Mouse (Mus musculus) C2C12 (cell line): Measurements from ENCODE around the gene Lrrc61. TPM values are rescaled to one million over a fixed set of nuclear protein-coding genes. Genes with fewer than 3 reads are reported as not detected.
A peak's percentile ranks its signal among the peaks of the same experiment; 100 is the strongest.

Experiments used
- H3K27me3 ChIP-seq: one replicate; pipeline ENCODE4 v1.6.1; 2011; ENCODE audit not compliant: control insufficient read depth, insufficient read depth, insufficient read length
- H3K36me3 ChIP-seq: one replicate; pipeline ENCODE4 v1.6.1; 2011; ENCODE audit not compliant: control insufficient read depth, insufficient read depth
- H3K4me3 ChIP-seq: one replicate; pipeline ENCODE4 v1.5.1; 2011; ENCODE audit warnings: mild to moderate bottlenecking, control low read depth; ENCODE audit not compliant: poor library complexity, insufficient read depth, severe bottlenecking
- H3K79me2 ChIP-seq: one replicate; pipeline ENCODE4 v1.6.1; 2011; ENCODE audit not compliant: control insufficient read depth, insufficient read depth
- H3K79me3 ChIP-seq: one replicate; pipeline ENCODE4 v1.6.1; 2011; ENCODE audit warnings: low read depth, control low read depth
- H3ac ChIP-seq: one replicate; pipeline ENCODE3; 2011; ENCODE audit warnings: low read depth; ENCODE audit not compliant: control insufficient read depth, insufficient read length
- CEBPB ChIP-seq: IDR thresholded peaks from one replicate; pipeline ENCODE4 v1.6.1; 2011; ENCODE audit warnings: low read depth, mild to moderate bottlenecking, control low read depth, moderate library complexity
- CTCF ChIP-seq: IDR thresholded peaks from one replicate; pipeline ENCODE4 v1.5.1; 2011; ENCODE audit not compliant: control insufficient read depth, insufficient read depth, insufficient read length
- FOSL1 ChIP-seq: IDR thresholded peaks from one replicate; pipeline ENCODE4 v1.8.0; 2011; ENCODE audit warnings: mild to moderate bottlenecking, low read length; ENCODE audit not compliant: poor library complexity, insufficient read depth, severe bottlenecking
- MAX ChIP-seq: IDR thresholded peaks from one replicate; pipeline ENCODE4 v1.6.1; 2011; ENCODE audit warnings: mild to moderate bottlenecking, control low read depth
- MYOD1 ChIP-seq: IDR thresholded peaks from one replicate; pipeline ENCODE4 v1.6.1; 2011; ENCODE audit warnings: low read depth; ENCODE audit not compliant: control insufficient read depth, insufficient read length
- MYOG ChIP-seq: IDR thresholded peaks from one replicate; pipeline ENCODE4 v1.6.1; 2011; ENCODE audit not compliant: control insufficient read depth, insufficient read length; ENCODE audit errors: extremely low read depth
- USF1 ChIP-seq: IDR thresholded peaks from one replicate; pipeline ENCODE4 v1.6.1; 2011; ENCODE audit warnings: low read depth, mild to moderate bottlenecking, control low read depth, moderate library complexity
- polyA plus RNA-seq: library from polyadenylated mRNA; unstranded; fragments of >200 nt; fragmentation: generic; extraction: Trizol; gene quantifications from one replicate; pipeline ENCODE4 v1.2.1, GENCODE M21; 2012; ENCODE audit warnings: missing spikeins

Gene Lrrc61
- polyA plus RNA-seq, 1 experiment = 6.2 TPM

GRCm38 (mm10) chr6:48537105-48537954, 17.3 kb upstream of the Lrrc61 start, which contains the start of gene Atp6v0e2:
Atp6v0e2 (plus strand) TSS chr6:48537615.
- Histone ChIP-seq H3K79me3 (no peaks in the 10 kb centered on the region), H3K4me3 (no peak within 1 kb of the TSS), H3K36me3 (peaks cover 7% of the 10 kb centered on the region), H3K27me3 (no peaks in the 10 kb centered on the region), H3K79me2 (no peaks in the 10 kb centered on the region), H3ac (peak within 1 kb of the TSS; percentile 83)
- TF ChIP-seq MAX (no peak), MYOD1 (no peak), CEBPB (no peak), FOSL1 (no peak), CTCF (no peak), USF1 (no peak), MYOG (no peak)

- no peak overlapping the region for H3ac ChIP-seq
- H3K27me3 ChIP-seq = no peaks in the 10 kb centered on the region
- H3K79me3 ChIP-seq = no peaks in the 10 kb centered on the region
- TF ChIP-seq CEBPB (no peak), CTCF (peak; percentile 17), MYOG (no peak), USF1 (no peak)
- H3K79me2 ChIP-seq = no peaks in the 10 kb centered on the region
- H3K4me3 ChIP-seq = no peak overlapping the region
- no peaks in the 10 kb centered on the region for H3K36me3 ChIP-seq
Measured at GRCm38 (mm10) chr6:48538841-48539737, 15.5 kb upstream of the Lrrc61 start.

- no peaks in the 10 kb centered on the region for H3K79me2 ChIP-seq
- TF ChIP-seq MAX (no peak), MYOD1 (no peak), MYOG (no peak)
- no peak overlapping the region for H3ac ChIP-seq
- H3K4me3 ChIP-seq = no peak overlapping the region
- H3K36me3 ChIP-seq = no peaks in the 10 kb centered on the region
- H3K79me3 ChIP-seq = no peaks in the 10 kb centered on the region
- no peaks in the 10 kb centered on the region for H3K27me3 ChIP-seq
Measured at GRCm38 (mm10) chr6:48539860-48540259, 14.7 kb upstream of the Lrrc61 start.

- no peak for TF ChIP-seq FOSL1
- no peak for TF ChIP-seq CEBPB
- TF ChIP-seq CTCF = no peak
- no peak for TF ChIP-seq MYOG
- no peak for TF ChIP-seq MYOD1
- TF ChIP-seq USF1 = no peak
- no peak for TF ChIP-seq MAX
- H3K79me2 ChIP-seq = no peaks in the 10 kb centered on the region
- no peaks in the 10 kb centered on the region for H3K36me3 ChIP-seq
- no peaks in the 10 kb centered on the region for H3K27me3 ChIP-seq
- no peaks in the 10 kb centered on the region for H3K79me3 ChIP-seq
- H3K4me3 ChIP-seq = no peak overlapping the region
- H3ac ChIP-seq = no peak overlapping the region
Measured at GRCm38 (mm10) chr6:48540721-48541120, 13.9 kb upstream of the Lrrc61 start.

- H3K4me3 ChIP-seq = no peak overlapping the region
- H3K36me3 ChIP-seq = no peaks in the 10 kb centered on the region
- H3ac ChIP-seq = no peak overlapping the region
- no peaks in the 10 kb centered on the region for H3K79me2 ChIP-seq
- H3K79me3 ChIP-seq = no peaks in the 10 kb centered on the region
- TF ChIP-seq CEBPB (peak; percentile 82), MYOD1 (no peak), CTCF (no peak), MYOG (no peak), USF1 (no peak)
- H3K27me3 ChIP-seq = no peaks in the 10 kb centered on the region
Measured at GRCm38 (mm10) chr6:48541560-48542450, 12.8 kb upstream of the Lrrc61 start.
